Mouse (Mus musculus): ENCODE results near the gene Plin3.

- TF ChIP-seq POLR2A (IDR thresholded peaks at IDR 0.05; ENCODE audit: low read depth, low read length) (no peak), CTCF (conservative IDR thresholded peaks at IDR 0.05; ENCODE audit: insufficient read depth, insufficient read length, low read depth, low read length) (no peak)
Observed at GRCm38 (mm10) chr17:56271609-56272253, 20.9 kb downstream of the Plin3 start.

Measured in kidney, adult 2 months (tissue).